Mouse (Mus musculus) heart, postnatal 0 days (tissue): Measurements from ENCODE around the gene Srgap1.

Experiments used
- CTCF ChIP-seq: IDR thresholded peaks from 2 replicates; pipeline ENCODE4 v1.5.1; 2016; ENCODE audit warnings: antibody characterized with exemption, control low read depth, low read depth
- EP300 ChIP-seq: IDR thresholded peaks from 2 replicates; pipeline ENCODE4 v1.6.1; 2016; ENCODE audit warnings: antibody characterized with exemption, low read depth

GRCm38 (mm10) chr10:122046511-122046903, 608 bp downstream of the Srgap1 start:
- TF ChIP-seq CTCF, result no peak
- no peak for TF ChIP-seq EP300
